16 mouse cellular contexts compared by ENCODE assay signal in the genomic region with DNA sequence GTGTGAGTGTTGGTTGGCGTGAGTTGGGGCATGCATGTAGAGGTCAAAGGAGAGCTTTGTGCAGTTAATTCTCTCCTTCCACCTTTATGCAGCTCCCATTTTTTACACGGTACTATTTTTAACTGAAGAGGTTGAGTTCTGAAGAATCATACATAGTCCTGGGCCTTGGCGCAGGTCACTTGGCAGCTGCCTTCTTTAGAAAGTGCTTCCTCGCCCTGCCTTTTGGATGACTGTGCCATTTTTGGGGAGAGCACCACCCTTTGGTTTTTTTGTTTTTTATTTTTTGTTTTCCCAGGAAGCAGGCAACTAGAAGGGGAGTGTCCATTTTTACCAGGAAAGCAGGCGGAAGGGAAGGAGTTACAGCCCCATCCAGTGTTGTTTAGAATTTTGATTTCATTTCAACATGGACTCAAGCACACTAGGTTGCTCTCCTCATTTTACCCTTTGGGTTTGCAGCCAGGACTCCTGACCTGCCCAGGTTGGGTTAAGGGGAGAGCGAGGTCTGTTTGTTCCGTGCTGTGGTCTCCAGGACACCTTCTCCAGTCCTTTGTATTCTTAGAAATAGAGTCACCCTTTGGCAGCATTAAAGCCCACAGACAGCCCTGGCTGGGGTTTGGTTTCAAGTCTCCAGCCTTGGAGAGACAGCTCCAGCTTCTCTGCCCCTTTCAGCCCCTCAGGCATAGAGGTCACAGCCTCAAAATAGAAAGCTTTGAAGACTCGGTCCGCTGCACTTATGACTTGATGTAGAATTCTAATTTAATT.
DNase-seq lines count a peak whose midpoint lies in the region; ATAC-seq and TF ChIP-seq lines count a peak whose summit lies in the region.
"Had no signal": no experiment of that assay in that cellular context is flagged by ENCODE, and none has a peak within 500 bp of the region (broad histone marks: within the 10 kb centered on the region; RNA-seq: fewer than 3 reads in every experiment).

No protein-coding gene starts in this region.

- H3K27me3 ChIP-seq in midbrain, embryonic 10.5 days (ENCODE audit: low read depth, poor library complexity, severe bottlenecking) = no peaks in the 10 kb centered on the region
- no peaks in the 10 kb centered on the region for H3K27me3 ChIP-seq in midbrain, postnatal 0 days (ENCODE audit: insufficient read depth, low read length)
- H3K27me3 ChIP-seq in heart, embryonic 14.5 days (ENCODE audit: control insufficient read depth, insufficient read depth, low read length) = no peaks in the 10 kb centered on the region
- peaks cover 7% of the 10 kb centered on the region; the same call in 1 of the 2 replicates for H3K27me3 ChIP-seq in liver, embryonic 12.5 days (replicated peaks)
- H3K27me3 ChIP-seq: liver, embryonic 15.5 days; neural tube, embryonic 12.5 days had no signal

- peak; percentile 60 to 79 for DNase-seq in heart, adult 18-20 months
- no peak for DNase-seq in heart, postnatal 25 days (ENCODE audit: low spot score)
- DNase-seq in midbrain, embryonic 10.5 days (ENCODE audit: low spot score) = no peak
- no peak for DNase-seq in midbrain, postnatal 0 days (ENCODE audit: low spot score)
- no peak for DNase-seq in adipocyte (ENCODE audit: low spot score)
- DNase-seq: adrenal gland, adult 8-10 months; B cell, adult 2 months; cerebellum, adult 8-10 months; thymus, postnatal 4 days had no signal

- intact Hi-C loops in heart, postnatal 25 days (cut with DNase I) = no loop called here

- H3K4me1 ChIP-seq in midbrain, embryonic 10.5 days = peaks cover 41% of the 10 kb centered on the region
- no peaks in the 10 kb centered on the region for H3K4me1 ChIP-seq in midbrain, postnatal 0 days (ENCODE audit: insufficient read depth, low read length)
- peaks cover 17 to 31% of the 10 kb centered on the region in 2 experiments for H3K4me1 ChIP-seq in heart, embryonic 14.5 days (ENCODE audit: control insufficient read depth in 2 of 2, insufficient read depth in 2 of 2, low read length in 2 of 2)
- no peaks in the 10 kb centered on the region for H3K4me1 ChIP-seq in liver, embryonic 12.5 days
- H3K4me1 ChIP-seq: liver, embryonic 15.5 days had no signal

- H3K9ac ChIP-seq in midbrain, postnatal 0 days (replicated peaks; ENCODE audit: low read length, poor library complexity, severe bottlenecking) = no peak overlapping the region
- H3K9ac ChIP-seq in heart, embryonic 14.5 days (ENCODE audit: low read length) = peak overlapping the region; percentile 2; the same call in 1 of the 2 replicates
- no peak overlapping the region for H3K9ac ChIP-seq in liver, embryonic 12.5 days
- H3K9ac ChIP-seq: liver, embryonic 15.5 days; neural tube, embryonic 12.5 days had no signal

- TF ChIP-seq CTCF in midbrain, postnatal 0 days (IDR thresholded peaks at IDR 0.05) = no peak

- no peak overlapping the region for H3K4me2 ChIP-seq in midbrain, postnatal 0 days (ENCODE audit: low read depth, low read length, poor library complexity, severe bottlenecking)
- peak overlapping the region; percentile 22; the same call in 1 of the 2 replicates for H3K4me2 ChIP-seq in heart, embryonic 14.5 days (ENCODE audit: low read length)
- no peak overlapping the region for H3K4me2 ChIP-seq in liver, embryonic 12.5 days
- H3K4me2 ChIP-seq: liver, embryonic 15.5 days; neural tube, embryonic 12.5 days had no signal

- no peaks in the 10 kb centered on the region for H3K9me3 ChIP-seq in midbrain, embryonic 10.5 days (replicated peaks)
- H3K9me3 ChIP-seq in midbrain, postnatal 0 days (ENCODE audit: low read length) = no peaks in the 10 kb centered on the region
- H3K9me3 ChIP-seq in heart, embryonic 14.5 days (ENCODE audit: control insufficient read depth, low read length) = no peaks in the 10 kb centered on the region
- H3K9me3 ChIP-seq in liver, embryonic 12.5 days (replicated peaks) = no peaks in the 10 kb centered on the region
- H3K9me3 ChIP-seq: liver, embryonic 15.5 days; neural tube, embryonic 12.5 days had no signal

- peaks cover 70% of the 10 kb centered on the region for H3K36me3 ChIP-seq in midbrain, embryonic 10.5 days
- H3K36me3 ChIP-seq in midbrain, postnatal 0 days (ENCODE audit: insufficient read depth, low read length) = no peaks in the 10 kb centered on the region
- H3K36me3 ChIP-seq in heart, embryonic 14.5 days (ENCODE audit: control insufficient read depth, insufficient read depth, low read length) = peaks cover 47% of the 10 kb centered on the region
- H3K36me3 ChIP-seq in liver, embryonic 12.5 days = peaks cover 3% of the 10 kb centered on the region
- H3K36me3 ChIP-seq: liver, embryonic 15.5 days had no signal

- H3K4me3 ChIP-seq in midbrain, embryonic 10.5 days = no peak overlapping the region
- H3K4me3 ChIP-seq in midbrain, postnatal 0 days (ENCODE audit: low read depth, low read length) = no peak overlapping the region
- no peak overlapping the region for H3K4me3 ChIP-seq in heart, embryonic 14.5 days (ENCODE audit: control insufficient read depth in 1 of 2, insufficient read depth in 1 of 2, low read depth in 1 of 2, low read length in 2 of 2)
- no peak overlapping the region for H3K4me3 ChIP-seq in liver, embryonic 12.5 days
- H3K4me3 ChIP-seq: liver, embryonic 15.5 days; neural tube, embryonic 12.5 days had no signal

- WGBS in midbrain, embryonic 10.5 days = 70% methylated on average over 9 of the region's 9 CpGs
- 70% methylated on average over 9 of the region's 9 CpGs for WGBS in midbrain, postnatal 0 days
- 51% methylated on average over 9 of the region's 9 CpGs for WGBS in heart, embryonic 14.5 days
- WGBS in liver, embryonic 12.5 days (ENCODE audit: insufficient replicate concordance) = 72% methylated on average over 9 of the region's 9 CpGs

- no peak for ATAC-seq in midbrain, postnatal 0 days (ENCODE audit: low FRiP score)
- no peak for ATAC-seq in heart, embryonic 14.5 days (ENCODE audit: insufficient number of reproducible peaks, insufficient read depth, low FRiP score, low read depth)
- no peak for ATAC-seq in liver, embryonic 12.5 days
- ATAC-seq: hindbrain, postnatal 0 days; midbrain, embryonic 16.5 days had no signal

- H3K27ac ChIP-seq in midbrain, embryonic 10.5 days (replicated peaks) = peak overlapping the region; percentile 10; the same call in 1 of the 2 replicates
- H3K27ac ChIP-seq in midbrain, postnatal 0 days (ENCODE audit: low read depth, low read length) = no peak overlapping the region
- H3K27ac ChIP-seq in heart, embryonic 14.5 days (replicated peaks in 1 of 2; ENCODE audit: control insufficient read depth in 1 of 2, insufficient read depth in 1 of 2, low read depth in 2 of 2, low read length in 2 of 2) = peak overlapping the region; percentile 73 to 78
- H3K27ac ChIP-seq in liver, embryonic 12.5 days = no peak overlapping the region
- H3K27ac ChIP-seq: hindbrain, postnatal 0 days; liver, embryonic 15.5 days; neural tube, embryonic 12.5 days; stomach, postnatal 0 days had no signal

Comparison
In these comparisons a context has a peak if more than half of its experiments do, and no peak if none do; other contexts are left out.
1. DNase-seq: peak in heart, adult 18-20 months (2 of 2); none in heart, postnatal 25 days (single experiment), midbrain, embryonic 10.5 days (single experiment), midbrain, postnatal 0 days (single experiment) and adipocyte (single experiment).
2. H3K27ac ChIP-seq: peak in midbrain, embryonic 10.5 days (single experiment) and heart, embryonic 14.5 days (2 of 2); none in midbrain, postnatal 0 days (single experiment) and liver, embryonic 12.5 days (single experiment).